Mouse (Mus musculus) myocyte (in vitro differentiated cells): ENCODE measurements around the gene Tex52. TPM values are rescaled to one million over a fixed set of nuclear protein-coding genes. Genes with fewer than 3 reads are reported as not detected.
A peak's percentile ranks its signal among the peaks of the same experiment; 100 is the strongest.

Experiments used
- H3K27me3 ChIP-seq: one replicate; pipeline ENCODE4 v1.6.1; 2011; ENCODE audit not compliant: control insufficient read depth, insufficient read depth, insufficient read length
- H3K36me3 ChIP-seq: one replicate; pipeline ENCODE4 v1.6.1; 2011; ENCODE audit not compliant: control insufficient read depth, insufficient read depth
- H3K4me2 ChIP-seq: one replicate; pipeline ENCODE4 v1.6.1; 2011; ENCODE audit warnings: low read depth, control low read depth
- H3K4me3 ChIP-seq: one replicate; pipeline ENCODE4 v1.5.1; 2011; ENCODE audit warnings: mild to moderate bottlenecking, control low read depth, moderate library complexity
- H3K79me2 ChIP-seq: one replicate; pipeline ENCODE4 v1.6.1; 2011; ENCODE audit not compliant: control insufficient read depth, insufficient read depth
- H3ac ChIP-seq: one replicate; pipeline ENCODE4 v1.6.1; 2011; ENCODE audit not compliant: control insufficient read depth, insufficient read length
- CEBPB ChIP-seq: IDR thresholded peaks from 2 replicates; pipeline ENCODE4 v1.6.1; 2011; ENCODE audit warnings: mild to moderate bottlenecking, moderate library complexity; ENCODE audit not compliant: poor library complexity, insufficient read depth, severe bottlenecking
- E2F4 ChIP-seq: IDR thresholded peaks from one replicate; pipeline ENCODE4 v1.6.1; 2011; ENCODE audit warnings: mild to moderate bottlenecking, control low read depth, moderate library complexity; ENCODE audit not compliant: insufficient read depth
- MAX ChIP-seq: IDR thresholded peaks from one replicate; pipeline ENCODE4 v1.6.1; 2011; ENCODE audit warnings: low read depth, mild to moderate bottlenecking, control low read depth
- MYOD1 ChIP-seq, 3 experiments: IDR thresholded peaks; one replicate each; pipeline ENCODE4 v1.6.1; 2011; ENCODE audit warnings: control low read depth in 2 of 3, low read depth in 2 of 3, mild to moderate bottlenecking in 2 of 3, moderate library complexity in 1 of 3; ENCODE audit not compliant: insufficient read length in 2 of 3, control insufficient read depth in 1 of 3
- MYOG ChIP-seq, 3 experiments: IDR thresholded peaks; one replicate each; pipeline ENCODE4 v1.6.1; 2011; ENCODE audit warnings: control low read depth in 2 of 3, low read depth in 2 of 3, mild to moderate bottlenecking in 2 of 3; ENCODE audit not compliant: insufficient read length in 2 of 3, control insufficient read depth in 1 of 3, insufficient read depth in 1 of 3
- POLR2A ChIP-seq: IDR thresholded peaks from one replicate; pipeline ENCODE4 v1.6.1; 2011; ENCODE audit warnings: low read depth, mild to moderate bottlenecking, control low read depth, moderate library complexity; ENCODE audit not compliant: insufficient read length
- POLR2AphosphoS2 ChIP-seq: IDR thresholded peaks from one replicate; pipeline ENCODE4 v1.6.1; 2011; ENCODE audit warnings: low read depth, control low read depth; ENCODE audit not compliant: insufficient read length
- REST ChIP-seq: IDR thresholded peaks from one replicate; pipeline ENCODE4 v1.6.1; 2011; ENCODE audit warnings: mild to moderate bottlenecking, control low read depth, moderate library complexity; ENCODE audit not compliant: insufficient read depth, insufficient read length
- SRF ChIP-seq: IDR thresholded peaks from one replicate; pipeline ENCODE4 v1.6.1; 2011; ENCODE audit warnings: low read depth; ENCODE audit not compliant: control insufficient read depth, insufficient read length
- TCF12 ChIP-seq: IDR thresholded peaks from one replicate; pipeline ENCODE4 v1.6.1; 2011; ENCODE audit warnings: mild to moderate bottlenecking, control low read depth; ENCODE audit not compliant: poor library complexity, insufficient read depth, severe bottlenecking
- TCF3 ChIP-seq: IDR thresholded peaks from one replicate; pipeline ENCODE4 v1.6.1; 2011; ENCODE audit warnings: low read depth, control low read depth; ENCODE audit not compliant: insufficient read length
- USF1 ChIP-seq: IDR thresholded peaks from one replicate; pipeline ENCODE4 v1.6.1; 2011; ENCODE audit warnings: low read depth, mild to moderate bottlenecking, control low read depth, moderate library complexity
- polyA plus RNA-seq: library from polyadenylated mRNA; unstranded; fragments of >200 nt; fragmentation: generic; extraction: Trizol; gene quantifications from one replicate; pipeline ENCODE4 v1.2.1, GENCODE M21; 2012; ENCODE audit warnings: missing spikeins

Tex52 gene
- polyA plus RNA-seq, 1 experiment, result 0.13 TPM

GRCm38 (mm10) chr6:128416169-128416568 lies 40.9 kb downstream of the Tex52 start:
- Histone ChIP-seq H3K36me3 (peaks cover 3% of the 10 kb centered on the region), H3K79me2 (peaks cover 27% of the 10 kb centered on the region), H3K27me3 (no peaks in the 10 kb centered on the region), H3K4me2 (no peak overlapping the region), H3ac (no peak overlapping the region), H3K4me3 (no peak overlapping the region)
- no peak for TF ChIP-seq POLR2A
- no peak for TF ChIP-seq MYOD1 (IDR thresholded peaks at IDR 0.05; ENCODE audit: control insufficient read depth in 1 of 3, insufficient read length in 2 of 3, low read depth in 2 of 3)
- TF ChIP-seq TCF3, result no peak
- TF ChIP-seq SRF, result no peak
- no peak for TF ChIP-seq USF1
- no peak for TF ChIP-seq REST
- no peak for TF ChIP-seq CEBPB
- no peak for TF ChIP-seq POLR2AphosphoS2
- TF ChIP-seq E2F4, result no peak
- no peak for TF ChIP-seq MYOG (IDR thresholded peaks at IDR 0.05; ENCODE audit: control insufficient read depth in 1 of 3, insufficient read depth in 1 of 3, insufficient read length in 2 of 3, low read depth in 2 of 3)
- no peak for TF ChIP-seq TCF12
- no peak for TF ChIP-seq MAX

- Histone ChIP-seq H3ac (no peak overlapping the region), H3K4me2 (no peak overlapping the region), H3K4me3 (no peak overlapping the region), H3K27me3 (no peaks in the 10 kb centered on the region), H3K36me3 (peaks cover 3% of the 10 kb centered on the region), H3K79me2 (peaks cover 43% of the 10 kb centered on the region)
- no peak for TF ChIP-seq MYOD1 (IDR thresholded peaks at IDR 0.05; ENCODE audit: control insufficient read depth in 1 of 3, insufficient read length in 2 of 3, low read depth in 2 of 3)
- no peak for TF ChIP-seq CEBPB
- TF ChIP-seq TCF3, result no peak
- TF ChIP-seq SRF, result no peak
- TF ChIP-seq USF1, result no peak
- no peak for TF ChIP-seq POLR2AphosphoS2
- TF ChIP-seq MYOG (IDR thresholded peaks at IDR 0.05; ENCODE audit: control insufficient read depth in 1 of 3, insufficient read depth in 1 of 3, insufficient read length in 2 of 3, low read depth in 2 of 3), result no peak
- no peak for TF ChIP-seq TCF12
- no peak for TF ChIP-seq REST
- no peak for TF ChIP-seq POLR2A
- no peak for TF ChIP-seq E2F4
- TF ChIP-seq MAX, result no peak
Observed at GRCm38 (mm10) chr6:128418076-128418475, 42.8 kb downstream of the Tex52 start.

GRCm38 (mm10) chr6:128421036-128421435 lies 45.8 kb downstream of the Tex52 start:
- no peaks in the 10 kb centered on the region for H3K27me3 ChIP-seq
- H3K36me3 ChIP-seq, result no peaks in the 10 kb centered on the region
- peak overlapping the region; percentile 73 for H3K4me2 ChIP-seq
- no peak overlapping the region for H3K4me3 ChIP-seq
- TF ChIP-seq REST (no peak), POLR2A (peak; percentile 22), POLR2AphosphoS2 (no peak)
- H3ac ChIP-seq, result no peak overlapping the region
- peaks cover 54% of the 10 kb centered on the region for H3K79me2 ChIP-seq

- H3K4me2 ChIP-seq, result peak overlapping the region; percentile 73
- peaks cover 54% of the 10 kb centered on the region for H3K79me2 ChIP-seq
- H3K27me3 ChIP-seq, result no peaks in the 10 kb centered on the region
- no peak overlapping the region for H3K4me3 ChIP-seq
- TF ChIP-seq USF1 (no peak), POLR2A (no peak)
- H3ac ChIP-seq, result no peak overlapping the region
- no peaks in the 10 kb centered on the region for H3K36me3 ChIP-seq
Observed at GRCm38 (mm10) chr6:128421480-128421879, 46.2 kb downstream of the Tex52 start.

GRCm38 (mm10) chr6:128423496-128424268 lies 48.4 kb downstream of the Tex52 start:
- no peak for TF ChIP-seq MYOD1 (IDR thresholded peaks at IDR 0.05; ENCODE audit: control insufficient read depth in 1 of 3, insufficient read length in 2 of 3, low read depth in 2 of 3)
- no peak for TF ChIP-seq TCF12
- TF ChIP-seq TCF3, result no peak
- no peak for TF ChIP-seq POLR2A
- no peak for TF ChIP-seq SRF
- TF ChIP-seq MYOG (IDR thresholded peaks at IDR 0.05; ENCODE audit: control insufficient read depth in 1 of 3, insufficient read depth in 1 of 3, insufficient read length in 2 of 3, low read depth in 2 of 3), result no peak
- no peak for TF ChIP-seq CEBPB
- no peak for TF ChIP-seq POLR2AphosphoS2
- TF ChIP-seq USF1, result no peak
- TF ChIP-seq E2F4, result no peak
- no peak for TF ChIP-seq REST
- TF ChIP-seq MAX, result no peak

More at GRCm38 (mm10) chr6:128423496-128424268, 48.4 kb downstream of the Tex52 start:
- peak overlapping the region; percentile 48 for H3ac ChIP-seq
- H3K27me3 ChIP-seq, result no peaks in the 10 kb centered on the region
- H3K4me2 ChIP-seq, result peak overlapping the region; percentile 90
- H3K79me2 ChIP-seq, result peaks cover 40% of the 10 kb centered on the region
- H3K4me3 ChIP-seq, result peak overlapping the region; percentile 63
- no peaks in the 10 kb centered on the region for H3K36me3 ChIP-seq
